Mouse (Mus musculus) myocyte (in vitro differentiated cells): ENCODE measurements around the gene Sos1.

Experiments used
- E2F4 ChIP-seq: IDR thresholded peaks from one replicate; pipeline ENCODE4 v1.6.1; 2011; ENCODE audit warnings: mild to moderate bottlenecking, control low read depth, moderate library complexity; ENCODE audit not compliant: insufficient read depth
- MAX ChIP-seq: IDR thresholded peaks from one replicate; pipeline ENCODE4 v1.6.1; 2011; ENCODE audit warnings: low read depth, mild to moderate bottlenecking, control low read depth
- POLR2A ChIP-seq: IDR thresholded peaks from one replicate; pipeline ENCODE4 v1.6.1; 2011; ENCODE audit warnings: low read depth, mild to moderate bottlenecking, control low read depth, moderate library complexity; ENCODE audit not compliant: insufficient read length
- POLR2AphosphoS2 ChIP-seq: IDR thresholded peaks from one replicate; pipeline ENCODE4 v1.6.1; 2011; ENCODE audit warnings: low read depth, control low read depth; ENCODE audit not compliant: insufficient read length
- TCF12 ChIP-seq: IDR thresholded peaks from one replicate; pipeline ENCODE4 v1.6.1; 2011; ENCODE audit warnings: mild to moderate bottlenecking, control low read depth; ENCODE audit not compliant: poor library complexity, insufficient read depth, severe bottlenecking
- TCF3 ChIP-seq: IDR thresholded peaks from one replicate; pipeline ENCODE4 v1.6.1; 2011; ENCODE audit warnings: low read depth, control low read depth; ENCODE audit not compliant: insufficient read length
- USF1 ChIP-seq: IDR thresholded peaks from one replicate; pipeline ENCODE4 v1.6.1; 2011; ENCODE audit warnings: low read depth, mild to moderate bottlenecking, control low read depth, moderate library complexity

- TF ChIP-seq POLR2AphosphoS2: no peak
- TF ChIP-seq TCF12: no peak
- no peak for TF ChIP-seq MAX
- TF ChIP-seq POLR2A: no peak
- TF ChIP-seq TCF3: no peak
- no peak for TF ChIP-seq E2F4
- no peak for TF ChIP-seq USF1
Observed at GRCm38 (mm10) chr17:80490166-80490565, 9.9 kb upstream of the Sos1 start.
